Mouse (Mus musculus): ENCODE measurements around the gene Rhbdl1. TPM values are rescaled to one million over a fixed set of nuclear protein-coding genes. Genes with fewer than 3 reads are reported as not detected.

The Rhbdl1 gene
- 0.17 and 0.35 TPM in 2 replicates for polyA plus RNA-seq (2015; fragmentation: Nextera tagmentation; extraction: Ambion mirVana)

- peak within 1 kb of the TSS; percentile 21; the same call in 1 of the 2 replicates for H3K4me3 ChIP-seq (ENCODE audit: low read depth, low read length)
- peaks cover 44% of the 10 kb centered on the region for H3K4me1 ChIP-seq (ENCODE audit: insufficient read depth)
- no peak within 1 kb of the TSS for H3K27ac ChIP-seq (ENCODE audit: low read depth)
- no peaks in the 10 kb centered on the region for H3K9me3 ChIP-seq (ENCODE audit: low read length)
- peak within 1 kb of the TSS; percentile 76 for H3K4me2 ChIP-seq (ENCODE audit: low read depth, low read length)
- peaks cover 38% of the 10 kb centered on the region for H3K36me3 ChIP-seq (replicated peaks; ENCODE audit: insufficient read depth, low read length)
- TF ChIP-seq CTCF (IDR thresholded peaks at IDR 0.05; ENCODE audit: low read depth): no peak
- TF ChIP-seq EP300 (IDR thresholded peaks at IDR 0.05; ENCODE audit: low read depth): no peak
- DNase-seq: peak; percentile 69
- ATAC-seq: no peak
- WGBS (ENCODE audit: insufficient replicate concordance): 5% methylated on average over 20 of the region's 29 CpGs
- H3K27me3 ChIP-seq (ENCODE audit: insufficient read depth, low read length): no peaks in the 10 kb centered on the region
- peak within 1 kb of the TSS; percentile 47; the same call in 1 of the 2 replicates for H3K9ac ChIP-seq (replicated peaks)
These were observed at the start of gene Rhbdl1 for GRCm38 (mm10) chr17:25837076-25837410. Rhbdl1 (minus strand) TSS chr17:25837295.

- peaks cover 6% of the 10 kb centered on the region for H3K4me1 ChIP-seq (ENCODE audit: insufficient read depth)
- H3K9ac ChIP-seq (replicated peaks): no peak overlapping the region
- H3K27ac ChIP-seq (ENCODE audit: low read depth): peak overlapping the region; percentile 69
- H3K27me3 ChIP-seq (ENCODE audit: insufficient read depth, low read length): no peaks in the 10 kb centered on the region
- TF ChIP-seq EP300 (IDR thresholded peaks at IDR 0.05; ENCODE audit: low read depth): peak; percentile 10; the same call in 1 of the 2 replicates
- no peak for TF ChIP-seq CTCF (IDR thresholded peaks at IDR 0.05; ENCODE audit: low read depth)
- H3K4me3 ChIP-seq (ENCODE audit: low read depth, low read length): no peak overlapping the region
- peak; percentile 78 for ATAC-seq
- H3K4me2 ChIP-seq (ENCODE audit: low read depth, low read length): no peak overlapping the region
- DNase-seq: no peak
- no peaks in the 10 kb centered on the region for H3K9me3 ChIP-seq (ENCODE audit: low read length)
- H3K36me3 ChIP-seq (replicated peaks; ENCODE audit: insufficient read depth, low read length): peaks cover 26% of the 10 kb centered on the region
These were observed 49.7 kb upstream of the Rhbdl1 start for GRCm38 (mm10) chr17:25886806-25887205.

GRCm38 (mm10) chr17:25885636-25886035 is 48.5 kb upstream of the Rhbdl1 start:
- H3K27ac ChIP-seq (ENCODE audit: low read depth): no peak overlapping the region
- peaks cover 10% of the 10 kb centered on the region for H3K4me1 ChIP-seq (ENCODE audit: insufficient read depth)
- H3K27me3 ChIP-seq (ENCODE audit: insufficient read depth, low read length): no peaks in the 10 kb centered on the region
- peaks cover 26% of the 10 kb centered on the region for H3K36me3 ChIP-seq (replicated peaks; ENCODE audit: insufficient read depth, low read length)
- H3K9me3 ChIP-seq (ENCODE audit: low read length): no peaks in the 10 kb centered on the region
- 66% methylated on average over 4 of the region's 4 CpGs for WGBS (ENCODE audit: insufficient replicate concordance)
- ATAC-seq: no peak
- no peak for DNase-seq
- no peak overlapping the region for H3K4me2 ChIP-seq (ENCODE audit: low read depth, low read length)
- no peak for TF ChIP-seq EP300 (IDR thresholded peaks at IDR 0.05; ENCODE audit: low read depth)
- peak; percentile 70 for TF ChIP-seq CTCF (IDR thresholded peaks at IDR 0.05; ENCODE audit: low read depth)
- no peak overlapping the region for H3K9ac ChIP-seq (replicated peaks)
- no peak overlapping the region for H3K4me3 ChIP-seq (ENCODE audit: low read depth, low read length)

GRCm38 (mm10) chr17:25883824-25884223 is 46.7 kb upstream of the Rhbdl1 start:
- ATAC-seq (no peak), DNase-seq (no peak)
- peaks cover 17% of the 10 kb centered on the region for H3K4me1 ChIP-seq (ENCODE audit: insufficient read depth)
- no peak overlapping the region for H3K27ac ChIP-seq (ENCODE audit: low read depth)
- peaks cover 24% of the 10 kb centered on the region for H3K36me3 ChIP-seq (replicated peaks; ENCODE audit: insufficient read depth, low read length)
- TF ChIP-seq CTCF (IDR thresholded peaks at IDR 0.05; ENCODE audit: low read depth) (peak; percentile 23), EP300 (IDR thresholded peaks at IDR 0.05; ENCODE audit: low read depth) (no peak)
- no peak overlapping the region for H3K4me3 ChIP-seq (ENCODE audit: low read depth, low read length)
- WGBS (ENCODE audit: insufficient replicate concordance): 89% methylated on average over 3 of the region's 3 CpGs
- no peak overlapping the region for H3K9ac ChIP-seq (replicated peaks)
- H3K27me3 ChIP-seq (ENCODE audit: insufficient read depth, low read length): no peaks in the 10 kb centered on the region
- H3K9me3 ChIP-seq (ENCODE audit: low read length): no peaks in the 10 kb centered on the region
- H3K4me2 ChIP-seq (ENCODE audit: low read depth, low read length): no peak overlapping the region

GRCm38 (mm10) chr17:25883268-25883667 is 46.2 kb upstream of the Rhbdl1 start:
- no peak overlapping the region for H3K4me3 ChIP-seq (ENCODE audit: low read depth, low read length)
- no peak for DNase-seq
- TF ChIP-seq CTCF (IDR thresholded peaks at IDR 0.05; ENCODE audit: low read depth) (no peak), EP300 (IDR thresholded peaks at IDR 0.05; ENCODE audit: low read depth) (no peak)
- ATAC-seq: no peak
- 87% methylated on average over 8 of the region's 8 CpGs for WGBS (ENCODE audit: insufficient replicate concordance)
- no peak overlapping the region for H3K9ac ChIP-seq (replicated peaks)
- H3K9me3 ChIP-seq (ENCODE audit: low read length): no peaks in the 10 kb centered on the region
- H3K27me3 ChIP-seq (ENCODE audit: insufficient read depth, low read length): no peaks in the 10 kb centered on the region
- H3K36me3 ChIP-seq (replicated peaks; ENCODE audit: insufficient read depth, low read length): peaks cover 30% of the 10 kb centered on the region
- peaks cover 17% of the 10 kb centered on the region for H3K4me1 ChIP-seq (ENCODE audit: insufficient read depth)
- H3K4me2 ChIP-seq (ENCODE audit: low read depth, low read length): no peak overlapping the region
- no peak overlapping the region for H3K27ac ChIP-seq (ENCODE audit: low read depth)

GRCm38 (mm10) chr17:25882306-25882705 is 45.2 kb upstream of the Rhbdl1 start:
- DNase-seq (no peak), ATAC-seq (peak; percentile 9; the same call in 1 of the 2 replicates)
- no peaks in the 10 kb centered on the region for H3K9me3 ChIP-seq (ENCODE audit: low read length)
- no peak overlapping the region for H3K27ac ChIP-seq (ENCODE audit: low read depth)
- no peak overlapping the region for H3K4me3 ChIP-seq (ENCODE audit: low read depth, low read length)
- 53% methylated on average over 5 of the region's 5 CpGs for WGBS (ENCODE audit: insufficient replicate concordance)
- H3K9ac ChIP-seq (replicated peaks): no peak overlapping the region
- H3K27me3 ChIP-seq (ENCODE audit: insufficient read depth, low read length): no peaks in the 10 kb centered on the region
- H3K4me2 ChIP-seq (ENCODE audit: low read depth, low read length): no peak overlapping the region
- peaks cover 23% of the 10 kb centered on the region for H3K36me3 ChIP-seq (replicated peaks; ENCODE audit: insufficient read depth, low read length)
- H3K4me1 ChIP-seq (ENCODE audit: insufficient read depth): peaks cover 17% of the 10 kb centered on the region
- TF ChIP-seq CTCF (IDR thresholded peaks at IDR 0.05; ENCODE audit: low read depth): peak; percentile 31; the same call in 1 of the 2 replicates
- TF ChIP-seq EP300 (IDR thresholded peaks at IDR 0.05; ENCODE audit: low read depth): no peak

- H3K4me3 ChIP-seq (ENCODE audit: low read depth, low read length): no peak overlapping the region
- no peak overlapping the region for H3K9ac ChIP-seq (replicated peaks)
- H3K9me3 ChIP-seq (ENCODE audit: low read length): no peaks in the 10 kb centered on the region
- H3K36me3 ChIP-seq (replicated peaks; ENCODE audit: insufficient read depth, low read length): peaks cover 23% of the 10 kb centered on the region
- TF ChIP-seq CTCF (IDR thresholded peaks at IDR 0.05; ENCODE audit: low read depth) (no peak), EP300 (IDR thresholded peaks at IDR 0.05; ENCODE audit: low read depth) (no peak)
- WGBS (ENCODE audit: insufficient replicate concordance): 66% methylated on average over 4 of the region's 4 CpGs
- ATAC-seq (no peak), DNase-seq (no peak)
- H3K27me3 ChIP-seq (ENCODE audit: insufficient read depth, low read length): no peaks in the 10 kb centered on the region
- H3K4me1 ChIP-seq (ENCODE audit: insufficient read depth): peaks cover 21% of the 10 kb centered on the region
- no peak overlapping the region for H3K27ac ChIP-seq (ENCODE audit: low read depth)
- no peak overlapping the region for H3K4me2 ChIP-seq (ENCODE audit: low read depth, low read length)
These were observed 44.6 kb upstream of the Rhbdl1 start for GRCm38 (mm10) chr17:25881691-25882090.
